Mouse (Mus musculus): ENCODE results near the gene Amotl1. TPM values are rescaled to one million over a fixed set of nuclear protein-coding genes. Genes with fewer than 3 reads are reported as not detected.

Gene Amotl1
- polyA plus RNA-seq, 1 experiment from 2014 or later: 9.9 TPM

DNA sequence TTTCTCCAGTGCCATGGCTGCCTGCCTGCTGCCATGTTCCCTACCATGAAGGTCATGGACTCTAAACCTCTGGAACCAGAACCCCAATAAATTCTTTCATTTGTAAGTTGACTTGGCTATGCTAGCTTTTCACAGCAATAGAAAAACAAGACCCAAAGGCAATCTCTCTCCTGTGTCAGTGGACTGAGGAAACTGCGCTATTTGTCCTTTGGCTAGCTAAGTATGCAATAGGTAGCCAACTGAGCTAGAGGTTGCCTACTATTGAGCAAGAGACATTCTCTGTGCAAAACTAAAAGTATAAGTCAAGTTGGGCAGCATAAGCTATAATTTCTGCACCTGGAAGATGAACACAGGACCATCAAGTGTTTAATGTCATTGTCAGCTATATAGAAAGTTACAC lies 1.8 kb upstream of the Amotl1 start:
- ATAC-seq: no peak
- DNase-seq (ENCODE audit: low spot score): no peak
- WGBS: 95% methylated on average over 1 of the region's 1 CpGs
- Histone ChIP-seq H3K9me3 (replicated peaks; ENCODE audit: control insufficient read depth, low read length) (no peaks in the 10 kb centered on the region), H3K4me1 (ENCODE audit: control insufficient read depth, insufficient read depth, low read length) (peaks cover 3% of the 10 kb centered on the region; the same call in 1 of the 2 replicates), H3K4me3 (ENCODE audit: low read depth, low read length) (no peak overlapping the region), H3K4me2 (ENCODE audit: low read length) (no peak overlapping the region), H3K27me3 (replicated peaks; ENCODE audit: control insufficient read depth, insufficient read depth, low read length) (no peaks in the 10 kb centered on the region), H3K36me3 (ENCODE audit: control insufficient read depth, insufficient read depth, low read length) (no peaks in the 10 kb centered on the region), H3K27ac (ENCODE audit: low read depth, low read length) (no peak overlapping the region), H3K9ac (ENCODE audit: low read length) (no peak overlapping the region)

DNA sequence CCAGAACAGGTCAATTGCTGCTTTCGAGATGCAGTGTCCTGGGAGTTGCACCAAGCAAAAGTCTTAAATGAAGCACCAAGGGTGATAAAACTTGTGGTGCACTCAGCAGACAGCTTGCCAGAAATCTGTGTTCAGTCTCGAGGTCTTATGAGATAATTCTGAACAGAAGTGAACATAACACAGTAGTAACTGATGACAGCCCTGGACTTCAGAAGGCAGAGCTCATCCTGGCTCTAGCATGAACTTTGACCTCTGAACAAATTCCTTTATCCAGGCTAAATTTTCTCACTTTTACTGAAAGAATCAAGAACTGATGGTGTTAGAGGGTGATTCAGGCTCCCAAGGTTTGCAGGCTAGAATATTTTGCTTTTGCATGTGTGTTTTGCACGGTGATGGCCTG lies 1.2 kb upstream of the Amotl1 start:
- Histone ChIP-seq H3K27me3 (replicated peaks; ENCODE audit: control insufficient read depth, insufficient read depth, low read length) (no peaks in the 10 kb centered on the region), H3K4me3 (ENCODE audit: low read depth, low read length) (no peak overlapping the region), H3K36me3 (ENCODE audit: control insufficient read depth, insufficient read depth, low read length) (no peaks in the 10 kb centered on the region), H3K27ac (ENCODE audit: low read depth, low read length) (no peak overlapping the region), H3K4me2 (ENCODE audit: low read length) (no peak overlapping the region), H3K9me3 (replicated peaks; ENCODE audit: control insufficient read depth, low read length) (no peaks in the 10 kb centered on the region), H3K4me1 (ENCODE audit: control insufficient read depth, insufficient read depth, low read length) (peaks cover 3% of the 10 kb centered on the region; the same call in 1 of the 2 replicates), H3K9ac (ENCODE audit: low read length) (no peak overlapping the region)
- ATAC-seq: no peak
- DNase-seq (ENCODE audit: low spot score): no peak
- WGBS: 88% methylated on average over 3 of the region's 3 CpGs

- WGBS: 46% methylated on average over 6 of the region's 6 CpGs
- Histone ChIP-seq H3K4me1 (ENCODE audit: control insufficient read depth, insufficient read depth, low read length) (peaks cover 3% of the 10 kb centered on the region; the same call in 1 of the 2 replicates), H3K4me3 (ENCODE audit: low read depth, low read length) (no peak overlapping the region), H3K27me3 (replicated peaks; ENCODE audit: control insufficient read depth, insufficient read depth, low read length) (no peaks in the 10 kb centered on the region), H3K27ac (ENCODE audit: low read depth, low read length) (no peak overlapping the region), H3K9me3 (replicated peaks; ENCODE audit: control insufficient read depth, low read length) (no peaks in the 10 kb centered on the region), H3K4me2 (ENCODE audit: low read length) (no peak overlapping the region), H3K9ac (ENCODE audit: low read length) (no peak overlapping the region), H3K36me3 (ENCODE audit: control insufficient read depth, insufficient read depth, low read length) (no peaks in the 10 kb centered on the region)
- ATAC-seq (no peak), DNase-seq (ENCODE audit: low spot score) (no peak)
Measured at GRCm38 (mm10) chr9:14643328-14643727, 1.5 kb downstream of the Amotl1 start.

DNA sequence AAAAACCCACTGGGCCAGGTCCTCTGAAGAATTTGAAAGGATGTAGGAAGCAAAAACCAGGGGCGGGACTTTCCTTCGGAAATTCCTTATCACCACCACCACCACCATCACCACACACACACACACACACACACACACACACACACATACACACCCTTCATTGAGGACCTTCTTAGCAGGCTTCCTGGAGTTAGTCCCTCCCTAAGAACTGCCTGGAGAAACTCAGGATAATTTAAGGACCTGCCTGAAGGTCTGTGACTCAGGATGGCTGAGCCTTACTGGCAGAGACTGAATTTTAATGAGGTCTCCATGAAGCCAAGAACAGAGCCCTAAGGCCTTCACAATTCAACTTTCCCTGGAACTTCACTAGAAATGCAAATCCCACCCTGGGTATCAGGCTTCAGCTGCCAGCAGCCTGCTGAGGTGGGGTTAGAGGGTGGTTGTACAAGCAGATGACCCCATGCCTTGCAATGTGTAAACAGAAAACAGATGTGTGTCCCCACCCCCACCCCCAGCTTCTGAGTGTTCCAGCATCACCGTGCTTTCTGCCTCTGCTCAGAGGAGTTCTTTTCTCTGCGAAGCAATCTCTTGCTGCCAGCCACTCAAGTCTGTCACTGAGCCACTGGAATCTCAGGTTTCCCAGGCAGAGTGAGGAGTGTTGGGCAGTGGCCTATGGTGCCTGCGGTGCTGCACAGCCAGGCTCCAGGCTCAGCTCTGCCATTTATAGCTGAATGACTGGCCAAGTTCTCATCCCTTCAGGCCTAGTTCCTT lies 2.4 kb downstream of the Amotl1 start:
- no peak overlapping the region for H3K4me3 ChIP-seq (ENCODE audit: low read depth, low read length)
- H3K4me2 ChIP-seq (ENCODE audit: low read length): no peak overlapping the region
- DNase-seq (ENCODE audit: low spot score) (peak; percentile 37), ATAC-seq (peak; percentile 60; the same call in 1 of the 2 replicates)
- H3K9ac ChIP-seq (ENCODE audit: low read length): no peak overlapping the region
- H3K27me3 ChIP-seq (replicated peaks; ENCODE audit: control insufficient read depth, insufficient read depth, low read length): no peaks in the 10 kb centered on the region
- H3K36me3 ChIP-seq (ENCODE audit: control insufficient read depth, insufficient read depth, low read length): no peaks in the 10 kb centered on the region
- WGBS: 27% methylated on average over 5 of the region's 5 CpGs
- H3K27ac ChIP-seq (ENCODE audit: low read depth, low read length): no peak overlapping the region
- H3K4me1 ChIP-seq (ENCODE audit: control insufficient read depth, insufficient read depth, low read length): peaks cover 3% of the 10 kb centered on the region; the same call in 1 of the 2 replicates
- H3K9me3 ChIP-seq (replicated peaks; ENCODE audit: control insufficient read depth, low read length): no peaks in the 10 kb centered on the region

GRCm38 (mm10) chr9:14641310-14642067 lies 3.4 kb downstream of the Amotl1 start:
- H3K9me3 ChIP-seq (replicated peaks; ENCODE audit: control insufficient read depth, low read length): no peaks in the 10 kb centered on the region
- H3K27me3 ChIP-seq (replicated peaks; ENCODE audit: control insufficient read depth, insufficient read depth, low read length): no peaks in the 10 kb centered on the region
- no peaks in the 10 kb centered on the region for H3K36me3 ChIP-seq (ENCODE audit: control insufficient read depth, insufficient read depth, low read length)
- H3K4me3 ChIP-seq (ENCODE audit: low read depth, low read length): no peak overlapping the region
- no peak for DNase-seq (ENCODE audit: low spot score)
- H3K4me2 ChIP-seq (ENCODE audit: low read length): no peak overlapping the region
- no peak for ATAC-seq
- 52% methylated on average over 7 of the region's 7 CpGs for WGBS
- no peak overlapping the region for H3K9ac ChIP-seq (ENCODE audit: low read length)
- H3K4me1 ChIP-seq (ENCODE audit: control insufficient read depth, insufficient read depth, low read length): peaks cover 3% of the 10 kb centered on the region; the same call in 1 of the 2 replicates
- no peak overlapping the region for H3K27ac ChIP-seq (ENCODE audit: low read depth, low read length)

DNA sequence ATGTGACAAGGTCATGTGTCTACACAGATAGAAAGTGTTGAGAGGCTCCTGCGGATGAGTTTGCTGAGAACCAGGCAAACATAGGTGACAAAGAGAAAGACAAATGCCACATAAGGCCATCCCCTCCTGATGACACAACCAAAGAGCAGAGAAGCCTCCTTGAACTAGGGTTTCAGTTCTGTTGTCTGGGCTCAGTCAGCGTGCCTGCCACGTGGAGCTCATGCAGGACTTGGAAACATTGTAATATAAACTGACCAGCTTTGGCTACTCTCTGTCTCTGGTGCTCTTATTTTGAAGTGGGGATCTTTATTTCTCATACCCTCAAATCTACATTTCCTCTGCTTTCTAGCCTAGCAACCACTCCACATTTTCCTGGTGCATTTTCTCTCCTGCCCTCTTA lies 8.6 kb downstream of the Amotl1 start:
- H3K4me1 ChIP-seq (ENCODE audit: control insufficient read depth, insufficient read depth, low read length): peaks cover 5% of the 10 kb centered on the region
- no peaks in the 10 kb centered on the region for H3K9me3 ChIP-seq (replicated peaks; ENCODE audit: control insufficient read depth, low read length)
- DNase-seq (ENCODE audit: low spot score) (no peak), ATAC-seq (no peak)
- H3K4me3 ChIP-seq (ENCODE audit: low read depth, low read length): no peak overlapping the region
- H3K36me3 ChIP-seq (ENCODE audit: control insufficient read depth, insufficient read depth, low read length): no peaks in the 10 kb centered on the region
- H3K27me3 ChIP-seq (replicated peaks; ENCODE audit: control insufficient read depth, insufficient read depth, low read length): no peaks in the 10 kb centered on the region
- 75% methylated on average over 3 of the region's 3 CpGs for WGBS
- no peak overlapping the region for H3K4me2 ChIP-seq (ENCODE audit: low read length)
- H3K9ac ChIP-seq (ENCODE audit: low read length): no peak overlapping the region
- H3K27ac ChIP-seq (ENCODE audit: low read depth, low read length): no peak overlapping the region

DNA sequence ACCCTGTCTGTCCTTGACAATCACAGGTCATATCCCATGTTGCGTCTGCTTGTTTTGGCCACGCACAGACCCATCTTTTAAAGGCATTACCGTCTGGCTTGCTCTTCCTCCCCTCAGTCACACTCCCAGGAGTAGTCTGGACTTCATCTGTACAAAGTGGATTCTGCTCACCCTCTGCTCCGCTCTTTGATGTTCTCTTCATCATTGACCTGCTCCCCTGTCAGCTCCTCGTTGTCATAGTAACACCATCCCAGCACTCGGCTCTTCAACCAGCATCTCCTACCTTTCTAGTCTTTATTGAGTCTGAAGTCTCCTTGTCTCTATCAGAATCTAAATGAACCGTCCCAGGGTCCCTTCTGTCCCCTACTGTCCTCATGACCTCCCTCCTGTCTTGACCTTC lies 9.3 kb downstream of the Amotl1 start:
- Histone ChIP-seq H3K4me2 (ENCODE audit: low read length) (no peak overlapping the region), H3K4me1 (ENCODE audit: control insufficient read depth, insufficient read depth, low read length) (peaks cover 5% of the 10 kb centered on the region), H3K27me3 (replicated peaks; ENCODE audit: control insufficient read depth, insufficient read depth, low read length) (no peaks in the 10 kb centered on the region), H3K27ac (ENCODE audit: low read depth, low read length) (no peak overlapping the region), H3K9ac (ENCODE audit: low read length) (no peak overlapping the region), H3K9me3 (replicated peaks; ENCODE audit: control insufficient read depth, low read length) (no peaks in the 10 kb centered on the region), H3K36me3 (ENCODE audit: control insufficient read depth, insufficient read depth, low read length) (no peaks in the 10 kb centered on the region), H3K4me3 (ENCODE audit: low read depth, low read length) (no peak overlapping the region)
- 81% methylated on average over 7 of the region's 7 CpGs for WGBS
- DNase-seq (ENCODE audit: low spot score) (no peak), ATAC-seq (no peak)

DNA sequence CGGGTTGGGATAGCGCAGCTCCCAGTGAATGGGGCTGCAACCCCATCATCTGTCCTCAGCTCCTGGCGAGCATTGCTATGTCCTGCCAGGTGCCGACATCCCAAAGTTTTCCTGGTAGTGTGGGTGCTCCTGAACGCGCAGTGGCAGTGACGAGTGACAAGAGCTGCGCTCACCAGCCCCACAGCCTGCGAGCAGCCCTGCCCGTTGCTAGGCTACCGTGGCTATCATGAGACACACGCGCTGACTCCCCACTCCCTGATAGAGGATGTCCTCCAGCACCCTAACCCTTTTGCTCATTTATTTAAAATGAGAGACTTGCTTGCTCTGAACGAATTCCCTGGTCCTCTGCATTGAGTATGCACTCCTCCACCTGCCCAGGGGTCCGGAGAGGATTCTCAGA lies 10.7 kb downstream of the Amotl1 start:
- Histone ChIP-seq H3K4me3 (ENCODE audit: low read depth, low read length) (no peak overlapping the region), H3K4me1 (ENCODE audit: control insufficient read depth, insufficient read depth, low read length) (peaks cover 5% of the 10 kb centered on the region), H3K27me3 (replicated peaks; ENCODE audit: control insufficient read depth, insufficient read depth, low read length) (no peaks in the 10 kb centered on the region), H3K4me2 (ENCODE audit: low read length) (peak overlapping the region; percentile 33; the same call in 1 of the 2 replicates), H3K27ac (ENCODE audit: low read depth, low read length) (no peak overlapping the region), H3K9ac (ENCODE audit: low read length) (no peak overlapping the region), H3K36me3 (ENCODE audit: control insufficient read depth, insufficient read depth, low read length) (no peaks in the 10 kb centered on the region), H3K9me3 (replicated peaks; ENCODE audit: control insufficient read depth, low read length) (no peaks in the 10 kb centered on the region)
- DNase-seq (ENCODE audit: low spot score) (peak; percentile 51), ATAC-seq (peak; percentile 86)
- 16% methylated on average over 15 of the region's 15 CpGs for WGBS

Measured in forebrain, embryonic 14.5 days (tissue).